Mouse (Mus musculus) liver, embryonic 11.5 days (tissue): Measurements from ENCODE around the gene Mpzl1. TPM values are rescaled to one million over a fixed set of nuclear protein-coding genes. Genes with fewer than 3 reads are reported as not detected.

ENCODE experiments used
- ATAC-seq: fragments of 200-750 bp; cut with Nextera tagmentation; replicated peaks from 2 replicates; pipeline ENCODE4 v1.8.0; 2017; ENCODE audit warnings: moderate number of reproducible peaks, mild to moderate bottlenecking, moderate TSS enrichment, moderate library complexity; ENCODE audit not compliant: low FRiP score
- DNase-seq: peaks from one replicate; pipeline ENCODE4 v3.0.0-alpha.2; 2017; ENCODE audit warnings: low spot score
- H3K27ac ChIP-seq: fragments of 300-500 bp; sonication (generic); 2 replicates; pipeline ENCODE4 v1.5.1; 2014; ENCODE audit warnings: mild to moderate bottlenecking, low read depth, low read length, control low read depth
- H3K27me3 ChIP-seq: fragments of 300-500 bp; sonication (generic); replicated peaks from 2 replicates; pipeline ENCODE4 v1.6.1; 2014; ENCODE audit warnings: low read length, mixed read lengths; ENCODE audit not compliant: control insufficient read depth, insufficient read depth
- H3K36me3 ChIP-seq: fragments of 300-500 bp; sonication (generic); 2 replicates; pipeline ENCODE4 v1.6.1; 2014; ENCODE audit warnings: mild to moderate bottlenecking, low read length, moderate library complexity, mixed read lengths; ENCODE audit not compliant: control insufficient read depth, insufficient read depth
- H3K4me1 ChIP-seq: fragments of 300-500 bp; sonication (generic); replicated peaks from 2 replicates; pipeline ENCODE4 v1.6.1; 2014; ENCODE audit warnings: low read length, mixed read lengths; ENCODE audit not compliant: control insufficient read depth, insufficient read depth
- H3K4me2 ChIP-seq: fragments of 300-500 bp; sonication (generic); 2 replicates; pipeline ENCODE4 v1.6.1; 2014; ENCODE audit warnings: mild to moderate bottlenecking, control low read depth, moderate library complexity
- H3K4me3 ChIP-seq: fragments of 300-500 bp; sonication (generic); 2 replicates; pipeline ENCODE4 v1.5.1; 2014; ENCODE audit warnings: low read depth, low read length, control low read depth
- H3K9ac ChIP-seq: fragments of 300-500 bp; sonication (generic); 2 replicates; pipeline ENCODE4 v1.6.1; 2014; ENCODE audit warnings: low read depth, low read length, control low read depth
- H3K9me3 ChIP-seq: fragments of 300-500 bp; sonication (generic); 2 replicates; pipeline ENCODE4 v1.6.1; 2016; ENCODE audit warnings: low read length, inconsistent platforms, mixed read lengths; ENCODE audit not compliant: control insufficient read depth
- WGBS: fragments of 180-500 bp; shearing (Covaris S2); extraction: QIAGEN DNeasy Blood & Tissue Kit; methylation state at CpG from one replicate; pipeline ENCODE4 v1.1.7; 2014; 5-methylcytosine and 5-hydroxymethylcytosine counted together
- polyA plus RNA-seq: library from polyadenylated mRNA; unstranded; fragments of >200 nt; fragmentation: Nextera tagmentation; extraction: Ambion mirVana; gene quantifications from 2 replicates; pipeline ENCODE4 v1.2.1, GENCODE M21; 2014

Mpzl1 gene
- polyA plus RNA-seq, 1 experiment from 2014 or later = 85.7 TPM

DNA sequence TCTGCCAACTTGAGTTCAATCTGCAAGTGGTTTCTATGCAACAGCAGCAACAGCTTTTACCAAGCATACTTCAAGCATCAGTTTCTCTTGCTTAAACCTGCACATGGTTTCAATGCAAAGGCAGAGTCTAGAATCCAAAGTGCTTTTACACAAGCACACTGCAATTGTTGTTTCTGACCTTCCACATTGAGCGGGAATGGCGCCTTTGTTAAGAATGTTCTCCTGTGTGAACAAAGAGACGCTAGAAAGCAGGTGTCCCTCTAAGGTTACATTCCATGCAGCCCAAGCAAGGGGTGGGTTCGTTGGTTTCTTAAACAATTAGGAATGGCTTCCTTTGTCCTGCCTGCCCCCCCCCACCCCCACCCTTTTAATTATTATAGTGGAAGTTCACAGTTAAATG, 20.4 kb downstream of the Mpzl1 start:
- Histone ChIP-seq H3K9ac (no peak overlapping the region), H3K27me3 (no peaks in the 10 kb centered on the region), H3K4me2 (no peak overlapping the region), H3K27ac (no peak overlapping the region), H3K36me3 (0 out of 2 replicates have a peak, but pooled peaks cover 3% of the 10 kb centered on the region), H3K4me3 (no peak overlapping the region), H3K4me1 (peaks cover 18% of the 10 kb centered on the region), H3K9me3 (no peaks in the 10 kb centered on the region)
- 85% methylated on average over 4 of the region's 4 CpGs for WGBS
- ATAC-seq (no peak), DNase-seq (no peak)

- DNase-seq (no peak), ATAC-seq (no peak)
- Histone ChIP-seq H3K27me3 (no peaks in the 10 kb centered on the region), H3K9ac (no peak overlapping the region), H3K36me3 (0 out of 2 replicates have a peak, but pooled peaks cover 3% of the 10 kb centered on the region), H3K4me1 (peaks cover 11% of the 10 kb centered on the region), H3K27ac (no peak overlapping the region), H3K9me3 (no peaks in the 10 kb centered on the region), H3K4me2 (no peak overlapping the region), H3K4me3 (no peak overlapping the region)
- 39% methylated on average over 5 of the region's 5 CpGs for WGBS
Measured at GRCm38 (mm10) chr1:165612714-165613113, 21.6 kb downstream of the Mpzl1 start.

DNA sequence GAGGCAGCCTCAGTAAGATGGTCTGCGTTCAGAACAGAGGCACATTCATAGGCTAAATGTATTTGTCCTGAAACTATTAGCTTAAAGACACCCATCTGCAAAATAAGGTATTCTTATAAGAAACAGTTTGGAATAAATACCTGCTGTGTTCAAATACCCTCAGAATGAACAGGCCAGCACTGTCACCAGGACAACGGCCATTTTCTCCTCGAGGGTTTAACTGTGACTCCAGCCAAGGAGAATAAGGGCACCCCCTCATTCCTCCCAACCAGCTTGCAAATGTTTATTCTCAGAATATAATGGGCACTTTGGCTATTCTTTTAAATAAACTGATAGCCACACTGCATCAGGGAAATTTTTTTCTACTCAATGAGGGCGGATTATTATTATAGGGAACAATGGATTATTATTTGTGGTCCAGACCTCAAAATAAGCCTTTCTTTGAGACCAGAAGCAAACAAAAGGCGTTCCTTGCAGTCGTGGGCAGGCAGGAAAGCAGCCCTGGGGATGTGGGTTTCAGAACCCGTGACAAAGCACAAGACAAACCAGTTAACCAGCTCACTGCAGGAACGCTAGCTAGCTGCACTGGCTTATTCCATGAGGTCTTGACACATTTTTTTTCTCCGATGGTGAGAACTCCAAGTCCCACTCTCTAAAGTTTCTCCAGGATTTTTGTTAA, 23.9 kb downstream of the Mpzl1 start:
- Histone ChIP-seq H3K27me3 (no peaks in the 10 kb centered on the region), H3K27ac (no peak overlapping the region; the same call in 1 of the 2 replicates), H3K9ac (no peak overlapping the region), H3K36me3 (peaks cover 7% of the 10 kb centered on the region; the same call in 1 of the 2 replicates), H3K9me3 (no peaks in the 10 kb centered on the region), H3K4me1 (peaks cover 7% of the 10 kb centered on the region), H3K4me3 (no peak overlapping the region), H3K4me2 (no peak overlapping the region)
- no peak for DNase-seq
- ATAC-seq = no peak
- 66% methylated on average over 9 of the region's 9 CpGs for WGBS

GRCm38 (mm10) chr1:165609495-165610320, 24.6 kb downstream of the Mpzl1 start:
- Histone ChIP-seq H3K4me1 (peaks cover 7% of the 10 kb centered on the region), H3K4me3 (no peak overlapping the region), H3K36me3 (peaks cover 4% of the 10 kb centered on the region; the same call in 1 of the 2 replicates), H3K9me3 (no peaks in the 10 kb centered on the region), H3K4me2 (no peak overlapping the region), H3K9ac (no peak overlapping the region), H3K27me3 (no peaks in the 10 kb centered on the region), H3K27ac (0 out of 2 replicates have a peak overlapping the region, but pooled peaks have one; percentile 28)
- ATAC-seq = no peak
- DNase-seq = no peak
- 49% methylated on average over 7 of the region's 7 CpGs for WGBS

GRCm38 (mm10) chr1:165608904-165609303, 25.4 kb downstream of the Mpzl1 start:
- Histone ChIP-seq H3K4me3 (no peak overlapping the region), H3K4me1 (peaks cover 7% of the 10 kb centered on the region), H3K4me2 (no peak overlapping the region), H3K27ac (no peak overlapping the region), H3K27me3 (no peaks in the 10 kb centered on the region), H3K36me3 (peaks cover 8% of the 10 kb centered on the region; the same call in 1 of the 2 replicates), H3K9ac (no peak overlapping the region), H3K9me3 (no peaks in the 10 kb centered on the region)
- 76% methylated on average over 4 of the region's 4 CpGs for WGBS
- ATAC-seq (no peak), DNase-seq (no peak)

GRCm38 (mm10) chr1:165605774-165606173, 28.6 kb downstream of the Mpzl1 start:
- H3K27me3 ChIP-seq = no peaks in the 10 kb centered on the region
- no peak overlapping the region for H3K27ac ChIP-seq
- no peak overlapping the region for H3K4me3 ChIP-seq
- no peak overlapping the region for H3K4me2 ChIP-seq
- WGBS = 93% methylated on average over 6 of the region's 6 CpGs
- no peak for ATAC-seq
- H3K36me3 ChIP-seq = peaks cover 13% of the 10 kb centered on the region
- H3K4me1 ChIP-seq = peaks cover 7% of the 10 kb centered on the region
- no peak overlapping the region for H3K9ac ChIP-seq
- H3K9me3 ChIP-seq = no peaks in the 10 kb centered on the region
- no peak for DNase-seq

- Histone ChIP-seq H3K4me2 (no peak overlapping the region), H3K4me1 (peaks cover 5% of the 10 kb centered on the region), H3K9me3 (no peaks in the 10 kb centered on the region), H3K4me3 (no peak overlapping the region), H3K9ac (no peak overlapping the region), H3K27me3 (no peaks in the 10 kb centered on the region), H3K36me3 (peaks cover 13% of the 10 kb centered on the region), H3K27ac (no peak overlapping the region)
- no peak for ATAC-seq
- WGBS = 89% methylated on average over 3 of the region's 3 CpGs
- no peak for DNase-seq
Measured at GRCm38 (mm10) chr1:165605108-165605507, 29.2 kb downstream of the Mpzl1 start.

DNA sequence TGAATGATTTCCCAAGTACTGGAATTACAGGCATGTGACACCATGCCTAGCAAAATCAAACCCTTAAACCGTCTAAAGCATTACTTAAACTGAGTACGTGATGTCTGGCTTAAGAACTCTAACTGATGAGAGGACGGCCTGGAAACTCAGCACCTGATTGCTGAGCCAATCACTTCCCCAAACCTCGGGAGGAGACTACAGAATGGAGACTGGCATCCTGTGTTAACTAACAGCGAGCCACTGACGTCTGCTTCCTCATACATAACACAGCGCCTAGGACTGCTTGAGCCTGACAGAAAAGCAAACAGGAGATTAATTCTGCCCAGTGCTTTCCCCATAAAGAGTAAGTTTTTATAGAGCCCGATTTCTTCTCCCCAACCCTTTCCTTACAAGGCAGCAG, 30.1 kb downstream of the Mpzl1 start:
- Histone ChIP-seq H3K4me1 (no peaks in the 10 kb centered on the region), H3K27me3 (no peaks in the 10 kb centered on the region), H3K4me2 (no peak overlapping the region), H3K36me3 (peaks cover 13% of the 10 kb centered on the region), H3K27ac (no peak overlapping the region), H3K9me3 (no peaks in the 10 kb centered on the region), H3K9ac (no peak overlapping the region), H3K4me3 (no peak overlapping the region)
- 67% methylated on average over 8 of the region's 8 CpGs for WGBS
- DNase-seq (no peak), ATAC-seq (no peak)
